Mouse (Mus musculus): ENCODE data around the gene Gtf3c5. TPM values are rescaled to one million over a fixed set of nuclear protein-coding genes. Genes with fewer than 3 reads are reported as not detected.

Gtf3c5 gene
- polyA plus RNA-seq, 1 experiment from 2014 or later: 53.5 TPM

GRCm38 (mm10) chr2:28517206-28517909 is 66.2 kb downstream of the Gtf3c5 start:
- WGBS: 43% methylated on average over 5 of the region's 5 CpGs
- Histone ChIP-seq H3K4me3 (no peak overlapping the region), H3K27ac (peak overlapping the region; percentile 61; the same call in 1 of the 2 replicates), H3K36me3 (peaks cover 14% of the 10 kb centered on the region), H3K9me3 (no peaks in the 10 kb centered on the region), H3K4me1 (peaks cover 53% of the 10 kb centered on the region), H3K9ac (no peak overlapping the region), H3K27me3 (no peaks in the 10 kb centered on the region), H3K4me2 (replicated peaks) (no peak overlapping the region)
- ATAC-seq (ENCODE audit: low FRiP score, low read depth): no peak

Small RNA genes within 50 kb of the gene (microRNA-seq; reads per million reads assigned to microRNA genes)
- not detected for gene Gm22824

Other genes with a start within 250 kb of the Gtf3c5 start
- gene Ppp1r26, start 137.0 kb downstream of the Gtf3c5 start, polyA plus RNA-seq (2015; fragmentation: Nextera tagmentation; extraction: Ambion mirVana): 6.2 and 7.1 TPM in 2 replicates
- 0.32 and 0.48 TPM in 2 replicates for gene 1700007K13Rik, start 117.4 kb downstream of the Gtf3c5 start, polyA plus RNA-seq (2015; fragmentation: Nextera tagmentation; extraction: Ambion mirVana)
- gene Mrps2, start 115.7 kb downstream of the Gtf3c5 start, polyA plus RNA-seq (2015; fragmentation: Nextera tagmentation; extraction: Ambion mirVana): 59.4 and 60.0 TPM in 2 replicates
- gene Gbgt1, start 86.9 kb downstream of the Gtf3c5 start, polyA plus RNA-seq (2015; fragmentation: Nextera tagmentation; extraction: Ambion mirVana): 0.94 and 0.95 TPM in 2 replicates
- gene Gm10134, start 77.7 kb downstream of the Gtf3c5 start, polyA plus RNA-seq (2015; fragmentation: Nextera tagmentation; extraction: Ambion mirVana): 1.4 and 2.5 TPM in 2 replicates
- 45.1 and 53.8 TPM in 2 replicates for gene Ralgds, start 70.6 kb downstream of the Gtf3c5 start, polyA plus RNA-seq (2015; fragmentation: Nextera tagmentation; extraction: Ambion mirVana)
- 0.11 TPM in 1 of 2 replicates, not detected in the other for gene Cel, start 20.3 kb downstream of the Gtf3c5 start, polyA plus RNA-seq (2015; fragmentation: Nextera tagmentation; extraction: Ambion mirVana)
- gene Gfi1b, start 38.2 kb upstream of the Gtf3c5 start, polyA plus RNA-seq (2015; fragmentation: Nextera tagmentation; extraction: Ambion mirVana): 0.65 and 0.98 TPM in 2 replicates
- gene Tsc1, start 57.5 kb upstream of the Gtf3c5 start, polyA plus RNA-seq (2015; fragmentation: Nextera tagmentation; extraction: Ambion mirVana): 21.2 and 23.2 TPM in 2 replicates
- gene Spaca9, start 116.0 kb upstream of the Gtf3c5 start, polyA plus RNA-seq (2015; fragmentation: Nextera tagmentation; extraction: Ambion mirVana): 1.7 and 2.0 TPM in 2 replicates
- gene Ak8, start 116.4 kb upstream of the Gtf3c5 start, polyA plus RNA-seq (2015; fragmentation: Nextera tagmentation; extraction: Ambion mirVana): 0.74 and 0.75 TPM in 2 replicates